Mouse (Mus musculus): Measurements from ENCODE around the gene Lrp10. TPM values are rescaled to one million over a fixed set of nuclear protein-coding genes. Genes with fewer than 3 reads are reported as not detected.

The Lrp10 gene
- total RNA-seq, 2 experiments from 2014 or later = 40.3 to 42.2 TPM

Other genes with a start within 250 kb of the Lrp10 start
- 100 to 1,000 TPM; 127 TPM for gene Dad1, start 210.0 kb upstream of the Lrp10 start, total RNA-seq (2021)
- 10 to 100 TPM; 45.1 to 49.8 TPM for gene Abhd4, start 209.9 kb upstream of the Lrp10 start, total RNA-seq (2021)
- not detected for gene Olfr49, start 179.2 kb upstream of the Lrp10 start, total RNA-seq (2021)
- gene Oxa1l, start 103.3 kb upstream of the Lrp10 start, total RNA-seq (2021) = 10 to 100 TPM; 69.3 to 70.0 TPM
- 1 to 10 TPM; 2.5 to 2.7 TPM for gene Slc7a7, start 46.4 kb upstream of the Lrp10 start, total RNA-seq (2021)
- 100 to 1,000 TPM; 109 to 138 TPM for gene Mrpl52, start 37.2 kb upstream of the Lrp10 start, total RNA-seq (2021)
- gene Mmp14, start 32.5 kb upstream of the Lrp10 start, total RNA-seq (2021) = 10 to 100 TPM; 39.1 to 41.0 TPM
- gene Rem2, start 12.0 kb downstream of the Lrp10 start, total RNA-seq (2021) = 10 to 100 TPM; 26.9 to 31.5 TPM
- gene Prmt5, start 53.4 kb downstream of the Lrp10 start, total RNA-seq (2021) = 10 to 100 TPM; 82.2 to 91.8 TPM
- gene Haus4, start 90.5 kb downstream of the Lrp10 start, total RNA-seq (2021) = 1 to 10 TPM; 4.7 to 6.7 TPM
- 1 to 10 TPM; 3.8 to 4.3 TPM for gene Ajuba, start 113.4 kb downstream of the Lrp10 start, total RNA-seq (2021)
- gene 4931414P19Rik, start 141.9 kb downstream of the Lrp10 start, total RNA-seq (2021) = 1 to 10 TPM; 5.1 to 5.5 TPM
- gene Psmb5, start 153.9 kb downstream of the Lrp10 start, total RNA-seq (2021) = 100 to 1,000 TPM; 201 to 217 TPM
- under 1 TPM; 0.21 to 0.25 TPM for gene Psmb11, start 157.3 kb downstream of the Lrp10 start, total RNA-seq (2021)
- not detected for gene Gm17606, start 176.8 kb downstream of the Lrp10 start, total RNA-seq (2021)
- 10 to 100 TPM; 14.7 to 17.2 TPM for gene Cdh24, start 177.2 kb downstream of the Lrp10 start, total RNA-seq (2021)
- 10 to 100 TPM; 25.5 to 28.1 TPM for gene 1700123O20Rik, start 222.1 kb downstream of the Lrp10 start, total RNA-seq (2021)
- 100 to 1,000 TPM; 208 to 213 TPM for gene Acin1, start 222.8 kb downstream of the Lrp10 start, total RNA-seq (2021)
- not detected for gene Gm29776, start 234.7 kb downstream of the Lrp10 start, total RNA-seq (2021)
- not detected for gene Cebpe, start 248.0 kb downstream of the Lrp10 start, total RNA-seq (2021)

Data from layer of hippocampus, postnatal 10 days (tissue).